Mouse (Mus musculus) pancreas, adult 10 weeks (tissue): ENCODE measurements around the gene Mxd1. TPM values are rescaled to one million over a fixed set of nuclear protein-coding genes. Genes with fewer than 3 reads are reported as not detected.

Source experiments
- polyA plus RNA-seq: library from polyadenylated mRNA; stranded (reverse); fragments of 350-450 nt; fragmentation: Illumina TruSeq; extraction: RNeasy Lipid Tissue Mini Kit (QIAGEN cat#74804); gene quantifications from one replicate; pipeline ENCODE4 v1.2.3, GENCODE M21; 2015; ENCODE audit warnings: low read depth, low replicate concordance; ENCODE audit not compliant: insufficient read depth

The Mxd1 gene
- polyA plus RNA-seq, result 2.9 TPM

GRCm38 (mm10) chr6:86668580-86669239 is at the start of gene Mxd1:
Gene Mxd1, minus strand, starts transcription at chr6:86669161.

GRCm38 (mm10) chr6:86683872-86684654 is 15.1 kb upstream of the Mxd1 start, which contains the start of gene Snrnp27:
Gene Snrnp27, minus strand, starts transcription at chr6:86684522.

GRCm38 (mm10) chr6:86627946-86628345 is 41.0 kb downstream of the Mxd1 start, which contains the start of gene Asprv1:
Gene Asprv1, plus strand, starts transcription at chr6:86628164.

Other genes starting within 250 kb of the Mxd1 start
- not detected for gene Gm44790, start 242.5 kb downstream of the Mxd1 start, polyA plus RNA-seq
- gene C87436, start 230.8 kb downstream of the Mxd1 start, polyA plus RNA-seq, result 6.1 TPM
- gene Pcbp1, start 142.8 kb downstream of the Mxd1 start, polyA plus RNA-seq, result 31.3 TPM
- gene Asprv1, start 41.0 kb downstream of the Mxd1 start, polyA plus RNA-seq, result not detected
- gene Snrnp27, start 15.4 kb upstream of the Mxd1 start, polyA plus RNA-seq, result 16.1 TPM
- 5.0 TPM for gene Gmcl1, start 64.2 kb upstream of the Mxd1 start, polyA plus RNA-seq
- gene Anxa4, start 124.4 kb upstream of the Mxd1 start, polyA plus RNA-seq, result 25.8 TPM
- gene Aak1, start 180.4 kb upstream of the Mxd1 start, polyA plus RNA-seq, result 5.3 TPM